Mouse (Mus musculus) myocyte (in vitro differentiated cells): ENCODE results near the gene Inpp5e.

Experiments
- CEBPB ChIP-seq: IDR thresholded peaks from 2 replicates; pipeline ENCODE4 v1.6.1; 2011; ENCODE audit warnings: mild to moderate bottlenecking, moderate library complexity; ENCODE audit not compliant: poor library complexity, insufficient read depth, severe bottlenecking
- USF1 ChIP-seq: IDR thresholded peaks from one replicate; pipeline ENCODE4 v1.6.1; 2011; ENCODE audit warnings: low read depth, mild to moderate bottlenecking, control low read depth, moderate library complexity

DNA sequence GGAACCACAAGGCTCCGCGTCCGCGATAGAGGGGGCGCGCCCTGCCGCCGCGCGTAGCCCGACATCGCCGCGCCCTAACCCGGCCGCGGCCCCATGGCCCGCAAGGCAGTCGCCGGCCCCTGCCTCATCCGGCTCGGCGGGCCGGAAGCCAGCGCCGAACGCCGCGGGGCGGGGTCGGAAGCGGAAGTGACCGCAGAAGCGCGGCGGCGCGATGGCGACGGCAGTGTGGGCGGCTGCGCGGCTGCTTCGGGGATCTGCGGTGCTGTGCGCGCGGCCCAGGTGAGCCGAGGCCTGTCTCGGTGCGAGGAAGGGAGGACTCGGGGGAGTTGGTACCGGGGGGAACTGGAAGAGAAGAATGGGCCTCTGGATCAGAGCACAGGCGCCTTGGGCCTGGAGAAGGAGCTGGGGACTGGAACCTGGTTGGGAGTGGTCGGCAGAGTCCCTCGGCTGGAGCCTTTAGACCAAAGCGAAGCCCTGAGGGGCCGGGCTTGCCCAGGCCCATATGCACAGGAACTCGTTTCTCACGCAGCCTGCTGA is 19.8 kb downstream of the Inpp5e start, which contains the start of the genes Entr1 and Pmpca:
- TF ChIP-seq CEBPB (no peak), USF1 (no peak)
